Mouse (Mus musculus) erythroblast, embryonic 14.5 days (primary cell): Measurements from ENCODE around the gene Tff2. TPM values are rescaled to one million over a fixed set of nuclear protein-coding genes. Genes with fewer than 3 reads are reported as not detected.

ENCODE experiments used
- H3K27me3 ChIP-seq: 2 replicates; pipeline ENCODE4 v1.6.1; 2012; ENCODE audit warnings: inconsistent platforms; ENCODE audit not compliant: control insufficient read depth
- H3K36me3 ChIP-seq: 2 replicates; pipeline ENCODE4 v1.6.1; 2012; ENCODE audit warnings: mild to moderate bottlenecking, inconsistent platforms; ENCODE audit not compliant: control insufficient read depth
- H3K4me1 ChIP-seq: 2 replicates; pipeline ENCODE4 v1.6.1; 2012; ENCODE audit warnings: inconsistent platforms; ENCODE audit not compliant: control insufficient read depth
- H3K4me3 ChIP-seq: replicated peaks from 2 replicates; pipeline ENCODE3; 2012; ENCODE audit warnings: moderate library complexity, mild to moderate bottlenecking, inconsistent platforms
- H3K9me3 ChIP-seq: 2 replicates; pipeline ENCODE4 v1.6.1; 2012; ENCODE audit warnings: low read length, inconsistent platforms, mixed read lengths; ENCODE audit not compliant: control insufficient read depth
- GATA1 ChIP-seq: IDR thresholded peaks from 2 replicates; pipeline ENCODE4 v1.6.1; 2012; ENCODE audit warnings: low read length, inconsistent platforms, mixed read lengths
- TAL1 ChIP-seq: IDR thresholded peaks from 3 replicates; pipeline ENCODE4 v1.6.1; 2012; ENCODE audit warnings: low read length, inconsistent platforms, mixed read lengths
- polyA plus RNA-seq: library from polyadenylated mRNA; stranded (reverse); fragments of >175 nt; gene quantifications from 2 replicates; pipeline ENCODE4 v1.2.3, GENCODE M21; 2012

Tff2 gene
- polyA plus RNA-seq, 1 experiment, result not detected

DNA sequence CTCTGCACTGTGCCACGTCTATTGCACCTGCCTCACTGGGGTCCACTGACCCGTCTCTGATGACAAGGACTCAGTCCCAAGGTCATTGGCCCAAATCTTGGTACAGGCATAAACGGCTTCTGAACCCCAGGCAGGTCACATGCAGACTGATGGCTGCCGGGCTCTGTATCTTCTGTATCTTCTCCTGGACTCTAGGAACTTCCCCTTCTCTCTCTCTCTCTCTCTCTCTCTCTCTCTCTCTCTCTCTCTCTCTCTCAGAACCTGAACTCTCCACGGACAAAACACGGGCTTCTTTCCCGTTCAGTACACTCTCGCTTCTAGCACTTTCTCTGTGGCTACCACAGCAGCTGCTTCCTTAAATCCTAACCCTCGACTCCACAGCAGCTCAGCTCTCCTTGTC, 1.9 kb upstream of the Tff2 start:
- no peaks in the 10 kb centered on the region for H3K36me3 ChIP-seq
- H3K4me1 ChIP-seq, result no peaks in the 10 kb centered on the region
- no peaks in the 10 kb centered on the region for H3K9me3 ChIP-seq
- TF ChIP-seq TAL1 (no peak), GATA1 (no peak)
- H3K4me3 ChIP-seq, result no peak overlapping the region
- H3K27me3 ChIP-seq, result no peaks in the 10 kb centered on the region

DNA sequence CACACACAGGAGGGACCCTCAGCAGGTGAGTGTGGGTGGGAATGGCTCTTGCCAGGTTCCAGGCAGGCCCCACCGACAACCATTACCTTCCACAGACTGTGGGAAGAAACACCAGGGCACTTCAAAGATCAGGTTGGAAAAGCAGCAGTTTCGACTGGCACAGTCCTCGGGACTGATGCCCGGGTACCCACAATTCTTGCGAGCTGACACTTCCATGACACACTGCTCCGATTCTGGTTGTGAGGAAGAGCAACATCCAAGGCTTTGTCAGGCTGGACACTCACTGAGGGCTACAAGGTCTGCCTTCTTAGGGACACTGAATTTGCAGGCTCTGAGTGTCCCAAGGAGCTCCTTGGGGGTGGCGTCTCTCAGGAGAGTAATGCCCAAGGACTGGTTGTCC, 2.0 kb downstream of the Tff2 start:
- Histone ChIP-seq H3K27me3 (no peaks in the 10 kb centered on the region), H3K9me3 (no peaks in the 10 kb centered on the region), H3K4me3 (no peak overlapping the region), H3K36me3 (no peaks in the 10 kb centered on the region), H3K4me1 (no peaks in the 10 kb centered on the region)
- no peak for TF ChIP-seq TAL1
- TF ChIP-seq GATA1, result no peak

DNA sequence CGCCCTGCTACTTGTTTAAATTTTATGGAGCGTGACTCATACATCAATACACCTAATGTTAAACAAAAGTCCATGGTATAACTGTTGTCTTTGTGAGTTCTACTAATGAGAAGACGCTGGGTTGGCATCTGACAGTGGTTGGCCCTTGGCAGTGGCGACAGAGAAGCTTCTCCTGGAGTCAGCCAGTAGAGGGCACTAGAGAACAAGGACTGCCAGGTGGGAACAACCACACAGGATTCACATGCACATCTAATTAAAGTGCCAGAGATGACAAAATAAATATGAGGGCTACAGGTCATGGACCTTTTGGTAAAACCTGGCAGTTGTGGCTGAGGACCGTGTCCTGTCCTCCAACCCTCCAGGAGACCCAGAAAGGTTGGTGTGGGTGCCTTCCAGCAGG, 5.7 kb downstream of the Tff2 start:
- Histone ChIP-seq H3K36me3 (no peaks in the 10 kb centered on the region), H3K27me3 (no peaks in the 10 kb centered on the region), H3K4me3 (no peak overlapping the region), H3K9me3 (no peaks in the 10 kb centered on the region), H3K4me1 (no peaks in the 10 kb centered on the region; the same call in none of the 2 replicates)
- TF ChIP-seq GATA1 (no peak), TAL1 (no peak)

DNA sequence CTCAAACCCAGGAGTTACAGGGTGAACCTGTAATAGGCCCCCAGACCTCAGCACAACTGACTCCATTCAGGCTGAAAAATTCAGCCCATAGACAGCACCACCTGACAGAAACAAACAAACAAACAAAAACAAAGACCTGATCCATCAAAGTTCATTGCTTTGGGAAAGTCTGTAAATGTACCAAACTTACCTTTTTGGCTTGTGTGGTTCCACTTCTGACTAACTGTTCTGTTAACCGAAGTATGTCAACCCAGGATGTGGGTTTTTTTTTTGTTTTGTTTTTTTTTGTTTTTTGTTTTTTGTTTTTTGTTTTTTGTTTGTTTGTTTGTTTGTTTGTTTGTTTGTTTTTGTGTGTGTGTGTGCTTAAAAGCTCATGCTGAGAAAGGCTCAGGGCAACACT, 7.3 kb downstream of the Tff2 start:
- Histone ChIP-seq H3K4me1 (no peaks in the 10 kb centered on the region; the same call in none of the 2 replicates), H3K4me3 (no peak overlapping the region), H3K36me3 (no peaks in the 10 kb centered on the region), H3K27me3 (no peaks in the 10 kb centered on the region), H3K9me3 (no peaks in the 10 kb centered on the region)
- TF ChIP-seq GATA1 (no peak), TAL1 (no peak)

GRCm38 (mm10) chr17:31136291-31136690, 7.8 kb downstream of the Tff2 start:
- Histone ChIP-seq H3K9me3 (no peaks in the 10 kb centered on the region), H3K27me3 (no peaks in the 10 kb centered on the region), H3K36me3 (no peaks in the 10 kb centered on the region), H3K4me1 (no peaks in the 10 kb centered on the region; the same call in none of the 2 replicates), H3K4me3 (no peak overlapping the region)
- TF ChIP-seq TAL1 (no peak), GATA1 (no peak)

DNA sequence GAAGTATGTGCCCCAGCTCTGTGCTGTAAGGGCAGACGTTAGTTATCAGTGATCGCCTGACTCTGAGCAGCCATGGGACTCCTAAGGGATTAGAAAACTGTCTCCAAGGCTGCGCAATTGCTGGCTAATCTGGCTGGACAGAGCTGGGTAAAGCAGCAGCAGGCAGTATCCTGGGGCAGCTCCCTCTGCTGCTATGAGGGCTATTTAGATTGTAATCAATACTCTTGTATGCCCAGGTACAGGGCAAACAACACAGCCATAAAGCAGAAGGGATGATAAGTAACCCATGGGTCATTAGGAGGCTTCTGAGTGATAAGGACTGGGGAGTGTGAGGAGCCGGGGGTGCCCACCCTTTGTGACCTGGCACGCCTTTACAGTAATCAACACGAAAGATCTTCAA, 9.2 kb downstream of the Tff2 start:
- Histone ChIP-seq H3K4me3 (no peak overlapping the region), H3K4me1 (no peaks in the 10 kb centered on the region; the same call in none of the 2 replicates), H3K36me3 (no peaks in the 10 kb centered on the region), H3K9me3 (no peaks in the 10 kb centered on the region), H3K27me3 (no peaks in the 10 kb centered on the region)
- TF ChIP-seq TAL1 (no peak), GATA1 (no peak)

- no peaks in the 10 kb centered on the region; the same call in none of the 2 replicates for H3K4me1 ChIP-seq
- no peak overlapping the region for H3K4me3 ChIP-seq
- no peaks in the 10 kb centered on the region for H3K9me3 ChIP-seq
- H3K27me3 ChIP-seq, result no peaks in the 10 kb centered on the region
- H3K36me3 ChIP-seq, result no peaks in the 10 kb centered on the region
- TF ChIP-seq GATA1, result no peak
- no peak for TF ChIP-seq TAL1
Observed at GRCm38 (mm10) chr17:31133776-31134175, 10.3 kb downstream of the Tff2 start.

GRCm38 (mm10) chr17:31131269-31131821, 12.7 kb downstream of the Tff2 start:
- no peak overlapping the region for H3K4me3 ChIP-seq
- H3K36me3 ChIP-seq, result no peaks in the 10 kb centered on the region
- peaks cover 5% of the 10 kb centered on the region; the same call in 1 of the 2 replicates for H3K27me3 ChIP-seq
- H3K4me1 ChIP-seq, result no peaks in the 10 kb centered on the region; the same call in none of the 2 replicates
- no peaks in the 10 kb centered on the region for H3K9me3 ChIP-seq
- TF ChIP-seq TAL1, result no peak
- no peak for TF ChIP-seq GATA1

DNA sequence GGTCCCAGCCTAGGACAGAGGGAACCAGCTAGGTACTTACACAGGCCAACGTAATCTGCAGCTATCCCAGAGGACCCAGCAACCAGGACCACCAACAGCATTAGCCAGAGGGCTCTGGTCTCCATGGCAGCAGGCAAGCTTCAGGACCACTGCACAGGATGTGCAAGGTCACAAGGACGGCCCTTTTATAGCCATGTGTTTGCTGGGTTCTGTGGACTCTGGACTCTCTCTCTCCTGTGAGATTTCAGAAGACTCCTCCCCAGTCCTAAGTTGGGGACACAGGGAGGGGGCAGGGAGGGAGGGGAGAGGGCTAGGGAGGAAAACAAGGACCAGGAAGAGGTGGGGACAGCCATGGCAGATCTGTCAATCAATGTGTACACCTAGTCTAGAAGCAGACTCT, 14.6 kb downstream of the Tff2 start, which contains the start of gene Tff3:
TSS of gene Tff3 (minus strand) at position 195 of the 400 bp plus-strand sequence.
- Histone ChIP-seq H3K4me1 (no peaks in the 10 kb centered on the region; the same call in none of the 2 replicates), H3K9me3 (no peaks in the 10 kb centered on the region), H3K4me3 (no peak within 1 kb of the TSS), H3K36me3 (no peaks in the 10 kb centered on the region), H3K27me3 (peaks cover 5% of the 10 kb centered on the region; the same call in 1 of the 2 replicates)
- no peak for TF ChIP-seq TAL1
- no peak for TF ChIP-seq GATA1

DNA sequence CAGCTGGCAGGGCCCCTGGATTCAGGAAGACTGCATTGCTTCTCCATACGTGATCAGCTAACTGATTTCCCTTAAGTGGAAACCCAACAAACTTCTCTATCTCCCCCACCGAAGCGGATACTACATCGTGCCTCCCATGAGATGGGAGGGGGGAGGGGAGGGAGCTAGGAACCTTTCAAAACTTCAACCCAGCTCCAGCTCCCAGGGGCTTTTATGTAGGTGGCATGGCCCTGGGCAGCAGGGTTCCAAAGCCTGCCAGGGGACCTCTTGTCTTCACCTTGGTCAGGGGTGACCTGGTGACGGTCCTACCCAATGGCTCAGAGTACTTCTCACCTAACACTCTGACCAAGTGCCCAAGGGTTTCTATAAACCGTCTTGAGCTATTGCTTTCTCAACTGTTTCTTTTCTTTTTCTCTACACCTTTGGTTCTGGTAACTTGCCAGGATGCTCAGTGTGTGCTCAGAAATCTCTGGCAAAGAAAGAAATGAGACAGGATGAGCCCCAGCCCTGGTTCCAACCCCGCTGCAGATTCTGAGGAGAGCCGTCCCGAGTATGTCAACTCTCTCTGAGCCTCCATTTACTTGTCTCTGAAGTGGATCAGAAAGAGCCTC, 15.3 kb downstream of the Tff2 start:
- Histone ChIP-seq H3K4me1 (no peaks in the 10 kb centered on the region; the same call in 1 of the 2 replicates), H3K9me3 (no peaks in the 10 kb centered on the region)
- TF ChIP-seq TAL1 (no peak), GATA1 (no peak)

More for the DNA sequence above, 15.3 kb downstream of the Tff2 start:
- no peak overlapping the region for H3K4me3 ChIP-seq
- peaks cover 5% of the 10 kb centered on the region; the same call in 1 of the 2 replicates for H3K27me3 ChIP-seq
- no peaks in the 10 kb centered on the region for H3K36me3 ChIP-seq
